Mouse (Mus musculus): ENCODE measurements at regions not wholly inside any gene's neighbourhood (a gene's known extent, or its start where the extent isn't known, plus 50 kb on each side); places are given as distances from the start of the nearest gene placed in this dataset.

GRCm38 (mm10) chr5:96931576-96932152 is 65.8 kb upstream of the Bmp2k start:
- DNase-seq (ENCODE audit: low spot score in 2 of 2), result no peak

- no peak for DNase-seq (ENCODE audit: low spot score in 2 of 2)
Measured at GRCm38 (mm10) chr5:96936239-96936638, 61.2 kb upstream of the Bmp2k start.

GRCm38 (mm10) chr5:96938718-96939117 is 58.8 kb upstream of the Bmp2k start:
- no peak for DNase-seq (ENCODE audit: low spot score in 2 of 2)

- DNase-seq (ENCODE audit: low spot score in 2 of 2), result no peak
Measured at GRCm38 (mm10) chr5:96939273-96939672, 58.2 kb upstream of the Bmp2k start.

- no peak for DNase-seq (ENCODE audit: low spot score in 2 of 2)
Measured at GRCm38 (mm10) chr5:96940170-96941086, 57.1 kb upstream of the Bmp2k start.

GRCm38 (mm10) chr5:96941087-96941468 is 56.4 kb upstream of the Bmp2k start:
- DNase-seq (ENCODE audit: low spot score in 2 of 2), result no peak

- DNase-seq (ENCODE audit: low spot score in 2 of 2), result no peak
Measured at GRCm38 (mm10) chr5:96941518-96941917, 56.0 kb upstream of the Bmp2k start.
